Mouse (Mus musculus): Measurements from ENCODE around the gene Wrnip1.
"Not testable (repeated sequence)": the region's sequence is repeated elsewhere in the genome, so short reads cannot be mapped to it uniquely, and the experiment has no call there.

Wrnip1 gene

DNA sequence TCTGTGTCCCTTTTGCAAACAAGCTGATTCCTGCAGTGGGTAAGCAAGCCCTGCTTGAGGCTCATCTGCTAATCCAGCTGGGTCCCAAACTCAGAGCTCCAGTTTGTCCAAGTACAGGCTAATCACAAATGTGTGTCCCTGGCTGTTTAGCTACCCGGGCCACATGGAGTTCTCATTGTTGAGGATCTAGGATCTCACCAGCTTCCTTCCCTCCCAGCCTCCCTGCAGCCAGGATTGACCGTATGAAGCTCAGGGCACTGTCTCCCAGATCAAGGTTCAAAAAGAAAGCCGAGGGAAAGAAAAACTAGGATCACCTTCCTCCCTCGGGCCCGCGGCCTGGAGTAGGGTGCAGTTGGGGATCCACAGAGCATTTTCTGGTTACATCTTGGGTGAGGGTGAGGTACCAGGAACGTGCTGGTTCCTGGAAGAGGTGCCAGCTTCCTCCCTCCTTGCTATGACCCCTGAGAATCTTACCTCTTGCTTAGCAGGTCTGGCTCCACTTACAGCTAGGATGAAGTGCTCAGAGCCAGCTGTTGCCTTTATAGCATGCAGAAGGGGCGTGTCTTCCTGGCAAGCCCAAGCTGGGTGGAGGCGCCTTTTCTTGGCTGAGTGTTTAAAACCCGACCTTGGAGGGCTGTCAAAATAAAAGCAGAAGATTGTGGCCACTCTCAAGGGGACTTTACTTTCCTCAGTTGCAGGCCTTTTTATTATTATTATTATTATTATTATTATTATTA lies 49.0 kb downstream of the Wrnip1 start, which contains the start of gene Serpinb1a:
Gene Serpinb1a (minus strand): TSS at position 518 of the 737 bp plus-strand sequence.
- no peak for DNase-seq (ENCODE audit: low read depth, low spot score)

GRCm38 (mm10) chr13:32851967-32852366 lies 50.1 kb downstream of the Wrnip1 start:
- peak; percentile 27 for DNase-seq (ENCODE audit: low read depth, low spot score)

DNA sequence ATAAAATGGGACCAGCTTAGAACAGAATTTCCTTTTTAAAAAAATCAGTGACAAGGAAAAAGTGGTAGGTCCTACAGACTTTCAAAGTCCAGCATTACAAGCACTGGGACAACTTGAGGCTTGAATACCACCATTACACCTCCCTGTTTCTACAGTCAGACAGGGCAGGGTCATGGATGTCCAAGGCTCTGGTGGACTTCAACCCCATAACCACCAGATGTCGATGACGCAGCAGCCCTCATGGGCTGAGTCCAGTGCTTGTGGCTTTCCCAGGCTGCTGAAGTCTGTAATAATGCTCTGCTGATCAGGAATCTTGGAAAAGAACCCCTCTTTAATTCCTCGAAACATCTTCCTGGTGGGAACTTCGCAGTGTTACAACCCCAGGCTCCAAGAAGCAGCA lies 50.7 kb downstream of the Wrnip1 start:
- DNase-seq (ENCODE audit: low read depth, low spot score): no peak

- no peak for DNase-seq (ENCODE audit: low read depth, low spot score)
These were observed 51.2 kb downstream of the Wrnip1 start for GRCm38 (mm10) chr13:32853073-32853472.

DNA sequence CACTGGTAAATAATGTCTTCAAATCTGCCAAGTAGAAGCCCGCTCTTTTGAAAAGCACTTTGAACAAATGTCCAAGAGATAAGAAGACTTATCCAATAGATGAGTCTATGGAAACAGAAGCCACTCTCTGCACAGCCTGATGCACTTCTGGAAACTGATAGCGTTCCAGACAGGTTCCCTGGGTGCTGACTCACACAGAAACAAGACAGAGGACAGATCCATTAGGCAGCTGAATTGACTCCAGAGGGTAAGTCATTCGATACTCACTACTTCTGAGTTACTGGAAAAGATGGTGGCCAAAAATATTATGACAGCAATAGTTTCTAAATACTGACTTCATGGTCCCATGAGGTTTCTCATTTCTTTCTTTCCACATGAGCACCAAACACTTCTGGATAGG lies 59.0 kb downstream of the Wrnip1 start:
- DNase-seq (ENCODE audit: low read depth, low spot score): no peak

DNA sequence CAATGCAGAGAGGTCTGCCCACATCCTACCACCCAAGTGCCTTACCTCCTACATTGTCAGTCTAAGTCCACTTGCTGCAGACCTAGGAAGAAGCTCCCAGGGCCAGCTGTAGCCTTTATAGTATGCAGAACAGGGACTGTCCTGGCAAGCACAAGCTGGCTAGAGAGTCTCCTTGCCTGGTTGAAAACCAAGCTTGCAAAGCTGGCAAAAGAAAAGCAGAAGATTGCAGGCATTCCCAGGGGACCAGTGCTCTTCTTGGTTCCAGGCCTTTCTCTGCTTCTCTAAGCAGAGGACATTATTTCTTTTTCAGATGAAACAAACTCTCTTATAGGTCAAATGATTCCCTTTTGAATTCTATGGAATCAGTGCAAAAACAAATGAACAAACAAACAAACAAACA lies 61.6 kb downstream of the Wrnip1 start:
- DNase-seq (ENCODE audit: low read depth, low spot score): no peak

DNA sequence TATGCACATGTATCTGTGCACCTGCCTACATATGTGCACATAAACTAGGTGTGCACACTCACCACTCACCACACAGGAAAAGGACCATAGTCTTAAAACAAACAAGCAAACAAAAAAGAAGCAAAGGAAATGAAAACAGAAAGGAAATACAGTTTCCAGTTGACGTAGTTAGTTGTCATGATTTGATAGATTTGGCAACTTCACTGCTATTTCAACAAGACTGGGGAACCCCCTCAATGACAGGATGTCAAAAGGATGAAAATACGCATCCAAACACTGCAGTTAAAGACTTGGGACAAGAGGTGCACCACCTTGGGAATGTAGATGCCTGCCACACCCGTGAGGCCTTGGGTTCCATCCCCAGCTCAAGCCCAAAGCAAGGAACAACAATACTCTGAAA lies 62.7 kb downstream of the Wrnip1 start:
- not testable (repeated sequence) for DNase-seq (ENCODE audit: low read depth, low spot score)

- no peak for DNase-seq (ENCODE audit: low read depth, low spot score)
These were observed 63.8 kb downstream of the Wrnip1 start for GRCm38 (mm10) chr13:32865591-32865990.

DNA sequence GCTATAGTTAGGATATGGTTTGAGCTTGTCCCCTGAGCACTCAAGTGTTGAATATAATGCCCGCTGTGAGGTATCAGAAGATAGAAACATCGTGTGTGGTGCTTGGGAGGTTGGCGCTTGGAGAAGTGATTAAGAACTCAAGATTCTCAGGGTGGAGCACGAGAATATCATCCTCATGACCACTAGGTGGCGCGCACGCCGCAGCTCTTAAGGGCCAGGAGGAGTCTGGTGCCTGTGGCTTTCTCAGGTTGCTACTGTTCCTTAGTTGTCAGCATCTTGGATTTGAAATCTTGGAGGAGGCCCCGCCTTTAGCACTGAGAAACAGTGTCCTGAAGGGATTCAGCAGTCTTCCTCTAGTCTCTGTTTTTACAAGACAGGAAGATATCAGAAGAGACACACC lies 64.6 kb downstream of the Wrnip1 start:
- peak; percentile 48 for DNase-seq (ENCODE audit: low read depth, low spot score)

- DNase-seq (ENCODE audit: low read depth, low spot score): no peak
These were observed 65.2 kb downstream of the Wrnip1 start for GRCm38 (mm10) chr13:32867030-32867429.

- DNase-seq (ENCODE audit: low read depth, low spot score): not testable (repeated sequence)
These were observed 66.4 kb downstream of the Wrnip1 start for GRCm38 (mm10) chr13:32868233-32868632.

DNA sequence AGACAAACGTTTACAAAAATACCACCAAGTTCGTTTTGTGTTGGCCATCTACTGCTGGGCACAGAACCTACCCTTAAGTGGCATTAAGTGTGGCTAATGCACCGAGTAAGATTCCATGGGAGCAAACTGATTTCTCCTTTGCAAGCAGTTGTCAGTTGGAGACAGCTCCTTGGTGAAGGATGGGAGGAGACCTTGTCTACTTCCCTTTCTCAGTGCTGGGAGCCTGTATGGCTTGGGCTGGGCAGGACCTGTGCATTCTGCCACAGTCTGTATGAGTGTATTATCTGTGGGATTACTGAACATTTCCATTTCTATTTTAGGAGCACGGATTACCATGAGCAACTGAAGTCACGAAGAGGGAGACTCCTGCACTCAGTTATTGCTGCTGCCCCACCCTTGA lies 67.0 kb downstream of the Wrnip1 start:
- DNase-seq (ENCODE audit: low read depth, low spot score): no peak

Measured in retina, postnatal 7 days (tissue).